9 mouse cellular contexts compared by ENCODE assay signal in the genomic region with DNA sequence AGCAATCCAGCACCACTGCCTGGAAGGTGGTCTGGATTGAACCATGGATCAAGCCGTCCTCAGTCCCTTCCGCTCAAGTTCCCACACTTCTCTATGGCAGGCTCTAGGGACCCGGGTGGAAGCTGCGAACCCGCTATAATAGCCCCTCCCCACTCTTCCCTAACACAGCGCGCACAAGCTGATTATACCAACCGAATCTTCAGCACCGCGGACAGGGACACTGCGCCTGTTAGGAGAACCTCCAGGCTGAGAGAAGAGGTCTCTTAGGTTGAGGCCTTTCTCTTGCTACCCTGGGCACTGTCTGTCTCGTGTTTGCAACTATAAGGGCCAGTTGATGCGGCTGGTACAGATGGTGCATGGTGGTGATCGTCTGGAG. TPM values are rescaled to one million over a fixed set of nuclear protein-coding genes. Genes with fewer than 3 reads are reported as not detected.
A peak's percentile ranks its signal among the peaks of the same experiment; 100 is the strongest.
DNase-seq lines count a peak whose midpoint lies in the region; ATAC-seq lines count a peak whose summit lies in the region.
"Had no signal": no experiment of that assay in that cellular context is flagged by ENCODE, and none has a peak within 500 bp of the region (broad histone marks: within the 10 kb centered on the region; RNA-seq: fewer than 3 reads in every experiment).

No protein-coding gene starts in this region.

- peak; percentile 46 for DNase-seq in right cerebral cortex, postnatal 4 days
- DNase-seq in right cerebral cortex, adult 2 months (ENCODE audit: low spot score in 2 of 2) = no peak
- DNase-seq in c-Kit-positive CD71-negative TER-119-negative erythroid progenitor cells, embryonic 14.5 days (ENCODE audit: low read depth) = peak; percentile 70
- peak; percentile 58 for DNase-seq in gastrocnemius, postnatal 14 days
- DNase-seq in kidney, adult 8-10 months = peak; percentile 6 to 45
- DNase-seq in lung, postnatal 4 days = peak; percentile 74 to 79

- H3K9ac ChIP-seq in stomach, embryonic 16.5 days (ENCODE audit: low read length) = no peak overlapping the region

- no peak overlapping the region for H3K27ac ChIP-seq in stomach, embryonic 16.5 days (ENCODE audit: low read length)

- peak; percentile 66 for ATAC-seq in stomach, embryonic 16.5 days (ENCODE audit: insufficient read depth, low FRiP score)
- no peak for ATAC-seq in erythroid progenitor cell, adult 5-6 weeks (replicated peaks; ENCODE audit: low FRiP score, poor library complexity, severe bottlenecking)

- no peaks in the 10 kb centered on the region for H3K36me3 ChIP-seq in stomach, embryonic 16.5 days (ENCODE audit: control insufficient read depth, insufficient read depth, low read length)

- peaks cover 54% of the 10 kb centered on the region for H3K27me3 ChIP-seq in stomach, embryonic 16.5 days (ENCODE audit: control insufficient read depth, insufficient read depth, low read length)

- H3K4me1 ChIP-seq in stomach, embryonic 16.5 days (ENCODE audit: control insufficient read depth, insufficient read depth, low read length) = peaks cover 19% of the 10 kb centered on the region; the same call in 1 of the 2 replicates

- no peaks in the 10 kb centered on the region for H3K9me3 ChIP-seq in stomach, embryonic 16.5 days (replicated peaks; ENCODE audit: control insufficient read depth, low read length)

- H3K4me3 ChIP-seq in stomach, embryonic 16.5 days (replicated peaks; ENCODE audit: low read length) = no peak overlapping the region
- H3K4me3 ChIP-seq: erythroblast, embryonic 14.5 days had no signal

- intact Hi-C loops in gastrocnemius, postnatal 14 days (cut with DNase I; ENCODE audit: low total_unique reads) = no loop called here

- H3K4me2 ChIP-seq in stomach, embryonic 16.5 days (ENCODE audit: low read depth, low read length) = 0 out of 2 replicates have a peak overlapping the region, but pooled peaks have one; percentile 8

- WGBS in stomach, embryonic 16.5 days = under 1% methylated on average over 14 of the region's 14 CpGs

RNA-seq across cellular contexts. Expression of gene Syt6, which starts 1.3 kb away (rescaled TPM):
- total RNA-seq in gastrocnemius, postnatal 14 days (2021) = not detected
- 1.7 and 1.9 TPM in 2 replicates for polyA plus RNA-seq in stomach, embryonic 16.5 days (2015; fragmentation: Nextera tagmentation; extraction: Ambion mirVana)
- total RNA-seq in erythroid progenitor cell, adult 5-6 weeks (2015; ENCODE audit: low replicate concordance) = not detected in 2 replicates
- 1.4 TPM in 1 of 2 replicates, not detected in the other for total RNA-seq in erythroid progenitor cell, adult 5-6 weeks (2017; ENCODE audit: low replicate concordance)
- polyA plus RNA-seq: erythroblast, embryonic 14.5 days had no signal

Comparison
In these comparisons a context has a peak if more than half of its experiments do, and no peak if none do; other contexts are left out.
1. DNase-seq: peak in right cerebral cortex, postnatal 4 days (single experiment), c-Kit-positive CD71-negative TER-119-negative erythroid progenitor cells, embryonic 14.5 days (single experiment), gastrocnemius, postnatal 14 days (single experiment), kidney, adult 8-10 months (2 of 2) and lung, postnatal 4 days (2 of 2); none in right cerebral cortex, adult 2 months (0 of 2).